9 mouse cellular contexts compared by ENCODE assay signal in the genomic region with DNA sequence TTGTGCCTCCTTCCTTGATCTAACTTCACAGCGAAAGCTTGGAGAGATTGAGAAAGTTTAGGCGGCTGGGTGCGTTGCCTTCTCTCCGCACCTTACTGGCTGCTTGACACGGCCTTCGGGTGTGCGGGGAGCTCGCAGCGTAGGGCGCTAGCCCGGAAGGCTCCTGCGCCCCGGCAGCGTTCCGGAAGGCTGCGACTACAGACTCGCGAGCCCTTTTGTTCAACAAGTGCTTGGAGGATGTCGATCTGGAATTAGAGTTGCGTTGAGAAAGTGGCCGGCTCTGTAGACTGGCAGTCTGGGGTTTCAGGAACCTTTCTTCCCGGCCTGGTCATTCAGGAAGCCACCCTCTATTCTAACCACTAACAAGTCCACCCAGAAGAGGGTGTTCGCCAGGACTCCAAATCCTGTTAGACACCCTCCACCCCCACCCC. TPM values are rescaled to one million over a fixed set of nuclear protein-coding genes. Genes with fewer than 3 reads are reported as not detected.
A peak's percentile ranks its signal among the peaks of the same experiment; 100 is the strongest.
DNase-seq lines count a peak whose midpoint lies in the region; ATAC-seq and TF ChIP-seq lines count a peak whose summit lies in the region.
"Had no signal": no experiment of that assay in that cellular context is flagged by ENCODE, and none has a peak within 500 bp of the region (broad histone marks: within the 10 kb centered on the region; RNA-seq: fewer than 3 reads in every experiment).

No protein-coding gene starts in this region.

- peak overlapping the region; percentile 77 for H3K9ac ChIP-seq in forebrain, embryonic 11.5 days (ENCODE audit: low read length)
- H3K9ac ChIP-seq in hindbrain, embryonic 15.5 days, result peak overlapping the region; percentile 59
- 0 out of 2 replicates have a peak overlapping the region, but pooled peaks have one; percentile 40 for H3K9ac ChIP-seq in liver, embryonic 14.5 days (replicated peaks)
- peak overlapping the region; percentile 77 for H3K9ac ChIP-seq in neural tube, embryonic 12.5 days

- peaks cover 11% of the 10 kb centered on the region for H3K4me1 ChIP-seq in forebrain, embryonic 11.5 days (replicated peaks; ENCODE audit: control insufficient read depth, insufficient read depth, low read length)
- peaks cover 27% of the 10 kb centered on the region for H3K4me1 ChIP-seq in hindbrain, embryonic 15.5 days (replicated peaks)
- peaks cover 0 to 10% of the 10 kb centered on the region in 2 experiments; a peak in 3 of 4 replicates for H3K4me1 ChIP-seq in liver, embryonic 14.5 days (replicated peaks; ENCODE audit: control insufficient read depth in 2 of 2, insufficient read depth in 2 of 2, low read length in 1 of 2)
- H3K4me1 ChIP-seq in neural tube, embryonic 12.5 days, result peaks cover 14% of the 10 kb centered on the region

- TF ChIP-seq EP300 in liver, embryonic 14.5 days (IDR thresholded peaks at IDR 0.05; ENCODE audit: low read depth), result no peak

- peak overlapping the region; percentile 87 for H3K27ac ChIP-seq in gastrocnemius, adult 2 months
- no peak overlapping the region for H3K27ac ChIP-seq in forebrain, embryonic 11.5 days (ENCODE audit: low read depth, low read length)
- H3K27ac ChIP-seq in hindbrain, embryonic 15.5 days (replicated peaks), result no peak overlapping the region
- H3K27ac ChIP-seq in liver, embryonic 14.5 days, result no peak overlapping the region
- no peak overlapping the region for H3K27ac ChIP-seq in neural tube, embryonic 12.5 days

- H3K27me3 ChIP-seq in forebrain, embryonic 11.5 days (ENCODE audit: control insufficient read depth, insufficient read depth, low read length), result no peaks in the 10 kb centered on the region; the same call in 1 of the 2 replicates
- H3K27me3 ChIP-seq in hindbrain, embryonic 15.5 days, result no peaks in the 10 kb centered on the region
- peaks cover 14% of the 10 kb centered on the region for H3K27me3 ChIP-seq in liver, embryonic 14.5 days (ENCODE audit: control insufficient read depth, insufficient read depth, low read length)
- no peaks in the 10 kb centered on the region for H3K27me3 ChIP-seq in neural tube, embryonic 12.5 days (replicated peaks)
- H3K27me3 ChIP-seq: Patski had no signal

- H3K36me3 ChIP-seq in forebrain, embryonic 11.5 days (ENCODE audit: control insufficient read depth, insufficient read depth, low read length), result no peaks in the 10 kb centered on the region
- no peaks in the 10 kb centered on the region for H3K36me3 ChIP-seq in hindbrain, embryonic 15.5 days
- H3K36me3 ChIP-seq in liver, embryonic 14.5 days (replicated peaks; ENCODE audit: control insufficient read depth, insufficient read depth, low read depth), result no peaks in the 10 kb centered on the region
- no peaks in the 10 kb centered on the region for H3K36me3 ChIP-seq in neural tube, embryonic 12.5 days

- DNase-seq in gastrocnemius, adult 2 months, result peak; percentile 44
- DNase-seq in gastrocnemius, adult 18-20 months (ENCODE audit: low spot score), result no peak
- peak; percentile 76 for DNase-seq in T-cell, adult 2 months (ENCODE audit: low spot score)
- DNase-seq in forebrain, embryonic 11.5 days (ENCODE audit: low spot score), result peak; percentile 60
- no peak for DNase-seq in liver, embryonic 14.5 days (ENCODE audit: low read depth in 3 of 3, low spot score in 3 of 3)
- no peak for DNase-seq in left cerebral cortex, adult 11 months (ENCODE audit: low spot score)

- intact Hi-C loops in gastrocnemius, adult 2 months (cut with DNase I), result loop anchor here (5.0 kb wide), 5 partner anchors 40 to 140 kb away; no protein-coding TSS in a partner anchor

- H3K4me3 ChIP-seq in gastrocnemius, adult 2 months, result peak overlapping the region; percentile 95
- peak overlapping the region; percentile 74 for H3K4me3 ChIP-seq in forebrain, embryonic 11.5 days (ENCODE audit: low read depth, low read length)
- peak overlapping the region; percentile 64 for H3K4me3 ChIP-seq in hindbrain, embryonic 15.5 days
- H3K4me3 ChIP-seq in liver, embryonic 14.5 days (ENCODE audit: insufficient read depth in 1 of 2, low read depth in 2 of 2, low read length in 2 of 2), result peak overlapping the region; percentile 55 to 66
- H3K4me3 ChIP-seq in neural tube, embryonic 12.5 days, result peak overlapping the region; percentile 70

- H3K4me2 ChIP-seq in forebrain, embryonic 11.5 days (ENCODE audit: low read depth, low read length, severe bottlenecking), result peak overlapping the region; percentile 93
- peak overlapping the region; percentile 97 for H3K4me2 ChIP-seq in hindbrain, embryonic 15.5 days
- H3K4me2 ChIP-seq in liver, embryonic 14.5 days (ENCODE audit: low read depth), result peak overlapping the region; percentile 89
- peak overlapping the region; percentile 97 for H3K4me2 ChIP-seq in neural tube, embryonic 12.5 days (replicated peaks)

- no peak for TF ChIP-seq CTCF in gastrocnemius, adult 2 months (IDR thresholded peaks at IDR 0.05)
- no peak for TF ChIP-seq CTCF in liver, embryonic 14.5 days (IDR thresholded peaks at IDR 0.05; ENCODE audit: low read depth)

- H3K9me3 ChIP-seq in forebrain, embryonic 11.5 days (ENCODE audit: control insufficient read depth, low read length), result no peaks in the 10 kb centered on the region
- no peaks in the 10 kb centered on the region for H3K9me3 ChIP-seq in hindbrain, embryonic 15.5 days
- no peaks in the 10 kb centered on the region for H3K9me3 ChIP-seq in liver, embryonic 14.5 days (ENCODE audit: control insufficient read depth, low read length)
- H3K9me3 ChIP-seq in neural tube, embryonic 12.5 days, result no peaks in the 10 kb centered on the region

- under 1% methylated on average over 23 of the region's 23 CpGs for WGBS in forebrain, embryonic 11.5 days
- WGBS in hindbrain, embryonic 15.5 days, result under 1% methylated on average over 23 of the region's 23 CpGs
- WGBS in liver, embryonic 14.5 days (ENCODE audit: insufficient replicate concordance), result 2% methylated on average over 23 of the region's 23 CpGs
- 0% methylated on average over 23 of the region's 23 CpGs for WGBS in neural tube, embryonic 12.5 days

- no peak for ATAC-seq in forebrain, embryonic 11.5 days (replicated peaks; ENCODE audit: low FRiP score)
- ATAC-seq in hindbrain, embryonic 15.5 days (ENCODE audit: low FRiP score, low read depth), result no peak
- no peak for ATAC-seq in liver, embryonic 14.5 days (ENCODE audit: insufficient read depth)
- no peak for ATAC-seq in neural tube, embryonic 12.5 days (ENCODE audit: low FRiP score, low read depth)
- ATAC-seq: Patski had no signal

RNA-seq across cellular contexts. Expression of gene Hpcal1, which starts 1.2 kb away (rescaled TPM):
- total RNA-seq in gastrocnemius, adult 2 months (2021), result 10 to 100 TPM in 1 of 2 experiments, 1 to 10 TPM in 1; 4.8 to 10.3 TPM
- 1 to 10 TPM; 6.0 to 6.4 TPM for total RNA-seq in gastrocnemius, adult 18-20 months (2021)
- polyA plus RNA-seq in forebrain, embryonic 11.5 days (2014; fragmentation: Nextera tagmentation; extraction: Ambion mirVana), result 41.9 and 45.7 TPM in 2 replicates
- polyA plus RNA-seq in hindbrain, embryonic 15.5 days (2015; fragmentation: Nextera tagmentation; extraction: Ambion mirVana), result 128 and 129 TPM in 2 replicates
- polyA plus RNA-seq in liver, embryonic 14.5 days (2012; rRNA removed), result 16.2 and 16.6 TPM in 2 replicates
- polyA plus RNA-seq in liver, embryonic 14.5 days (2014; fragmentation: Nextera tagmentation; extraction: Ambion mirVana), result 13.6 and 14.7 TPM in 2 replicates
- polyA plus RNA-seq in neural tube, embryonic 12.5 days (2016; fragmentation: Nextera tagmentation; extraction: Ambion mirVana), result 35.1 and 38.6 TPM in 2 replicates

Comparison
In these comparisons a context has a peak if more than half of its experiments do, and no peak if none do; other contexts are left out.
1. DNase-seq: peak in gastrocnemius, adult 2 months (single experiment), T-cell, adult 2 months (single experiment) and forebrain, embryonic 11.5 days (single experiment); none in gastrocnemius, adult 18-20 months (single experiment), liver, embryonic 14.5 days (0 of 3) and left cerebral cortex, adult 11 months (single experiment).
2. Peak in every context shown above with its lines, with median percentiles within 50 percentile points of each other: H3K4me3 ChIP-seq, H3K4me2 ChIP-seq and H3K9ac ChIP-seq.